Mouse (Mus musculus) frontal cortex, postnatal 36 days (tissue): ENCODE measurements around the gene Gm42791.

Source experiments
- DNase-seq, 2 experiments: peaks; one replicate each; pipeline ENCODE4 v3.0.0; 2022; ENCODE audit warnings: low spot score in 2 of 2

Gene Gm42791

GRCm38 (mm10) chr5:148994706-148995414 is at the start of gene Gm42791:
Gene Gm42791 (minus strand): TSS chr5:148995147.
- peak; percentile 93 to 95 for DNase-seq

GRCm38 (mm10) chr5:149044067-149044466 is 49.1 kb upstream of the Gm42791 start:
- DNase-seq = no peak

- DNase-seq = no peak
These were observed 48.3 kb upstream of the Gm42791 start for GRCm38 (mm10) chr5:149043240-149043639.

- no peak for DNase-seq
These were observed 44.9 kb upstream of the Gm42791 start for GRCm38 (mm10) chr5:149039825-149040224.

GRCm38 (mm10) chr5:149037729-149038128 is 42.8 kb upstream of the Gm42791 start:
- DNase-seq = peak in 1 of 2 experiments; percentile 25

- DNase-seq = no peak
These were observed 42.0 kb upstream of the Gm42791 start for GRCm38 (mm10) chr5:149036920-149037319.

GRCm38 (mm10) chr5:149032438-149032837 is 37.5 kb upstream of the Gm42791 start:
- no peak for DNase-seq

GRCm38 (mm10) chr5:149031199-149031750 is 36.3 kb upstream of the Gm42791 start:
- DNase-seq = peak; percentile 45 to 63

- no peak for DNase-seq
These were observed 35.2 kb upstream of the Gm42791 start for GRCm38 (mm10) chr5:149030103-149030502.

- no peak for DNase-seq
These were observed 33.4 kb upstream of the Gm42791 start for GRCm38 (mm10) chr5:149028394-149028793.

- no peak for DNase-seq
These were observed 32.4 kb upstream of the Gm42791 start for GRCm38 (mm10) chr5:149027389-149027788.

- DNase-seq = no peak
These were observed 26.2 kb upstream of the Gm42791 start for GRCm38 (mm10) chr5:149021120-149021519.

GRCm38 (mm10) chr5:149020681-149021062 is 25.7 kb upstream of the Gm42791 start:
- no peak for DNase-seq

GRCm38 (mm10) chr5:149020059-149020680 is 25.2 kb upstream of the Gm42791 start:
- no peak for DNase-seq

- DNase-seq = no peak
These were observed 22.9 kb upstream of the Gm42791 start for GRCm38 (mm10) chr5:149017666-149018415.

- DNase-seq = no peak
These were observed 22.2 kb upstream of the Gm42791 start for GRCm38 (mm10) chr5:149017181-149017580.

- DNase-seq = no peak
These were observed 21.3 kb upstream of the Gm42791 start for GRCm38 (mm10) chr5:149016261-149016660.

- DNase-seq = no peak
These were observed 20.6 kb upstream of the Gm42791 start for GRCm38 (mm10) chr5:149015335-149016201.

GRCm38 (mm10) chr5:149014600-149015268 is 19.8 kb upstream of the Gm42791 start:
- DNase-seq = peak in 1 of 2 experiments; percentile 41

GRCm38 (mm10) chr5:149013817-149014508 is 19.0 kb upstream of the Gm42791 start:
- no peak for DNase-seq
